Mouse (Mus musculus) testis, adult 2 months (tissue): Measurements from ENCODE around the gene Gm29776.

ENCODE experiments used
- CTCF ChIP-seq: fragments of 200-500 bp; IDR thresholded peaks from 2 replicates; pipeline ENCODE4 v1.5.1; 2012; ENCODE audit warnings: low read depth, mild to moderate bottlenecking, inconsistent platforms, low read length, moderate library complexity; ENCODE audit not compliant: control insufficient read depth, insufficient read depth, insufficient replicate concordance
- POLR2A ChIP-seq: fragments of 200-500 bp; IDR thresholded peaks from 2 replicates; pipeline ENCODE4 v1.6.1; 2012; ENCODE audit warnings: low read depth, mild to moderate bottlenecking, inconsistent platforms, low read length, moderate library complexity; ENCODE audit not compliant: control insufficient read depth

DNA sequence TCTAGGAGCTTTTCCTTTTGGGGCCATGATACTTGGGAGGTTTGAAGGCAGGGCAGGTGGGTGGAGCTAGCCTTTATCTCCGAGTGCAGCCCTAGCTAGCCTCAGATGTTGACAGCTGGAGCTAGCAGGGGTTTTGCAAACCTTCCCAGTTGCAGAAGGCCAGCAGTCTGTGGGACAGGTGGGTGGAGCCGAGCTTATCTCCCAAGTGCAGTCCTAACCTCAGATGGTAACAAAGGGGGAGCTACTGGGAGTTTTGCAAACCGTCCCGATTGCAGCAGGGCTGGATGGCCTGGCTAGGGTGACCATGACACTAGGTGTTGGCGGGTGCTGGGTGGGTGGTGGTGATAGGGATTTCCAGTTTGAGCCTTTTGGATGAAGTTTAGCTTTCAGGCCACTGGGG is 7.2 kb upstream of the Gm29776 start:
- TF ChIP-seq POLR2A (no peak), CTCF (no peak)
